9 mouse cellular contexts compared by ENCODE assay signal in the genomic region with DNA sequence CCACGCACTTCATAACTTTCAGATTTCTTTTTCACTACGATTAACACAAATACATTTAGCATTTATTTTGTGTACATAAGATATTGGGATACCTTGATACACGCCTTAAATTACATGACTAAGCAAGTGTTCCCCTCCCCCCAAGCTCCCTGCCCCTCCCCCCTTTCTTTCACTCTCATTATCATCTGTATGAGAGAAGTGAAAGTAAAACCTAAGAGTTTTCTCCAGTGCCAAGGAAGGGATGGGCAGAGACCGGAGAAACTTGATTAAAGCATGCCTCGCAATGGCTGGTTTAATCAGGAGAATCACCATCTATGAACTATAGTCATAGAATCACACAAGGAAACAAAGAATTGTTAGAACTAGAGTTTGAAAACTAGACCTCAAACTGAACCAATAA. TPM values are rescaled to one million over a fixed set of nuclear protein-coding genes. Genes with fewer than 3 reads are reported as not detected.
DNase-seq lines count a peak whose midpoint lies in the region; ATAC-seq lines count a peak whose summit lies in the region.
"Had no signal": no experiment of that assay in that cellular context is flagged by ENCODE, and none has a peak within 500 bp of the region (broad histone marks: within the 10 kb centered on the region; RNA-seq: fewer than 3 reads in every experiment).

No protein-coding gene starts in this region.

- peak; percentile 79 for ATAC-seq in CD4-positive, CD25-positive, alpha-beta regulatory T cell, adult 4 months
- ATAC-seq: intestine, postnatal 0 days had no signal

- DNase-seq in MN1 (ENCODE audit: low spot score) = peak; percentile 38
- peak; percentile 66 for DNase-seq in induced T-regulatory cell, adult 2 months (ENCODE audit: low read depth)
- peak; percentile 46 for DNase-seq in naive thymus-derived CD4-positive, alpha-beta T cell, adult 2 months (ENCODE audit: low read depth)
- no peak for DNase-seq in layer of hippocampus, postnatal 25 days (ENCODE audit: extremely low spot score in 1 of 2, low spot score in 1 of 2)
- DNase-seq in retina, embryonic 14.5 days (ENCODE audit: low spot score) = no peak
- no peak for DNase-seq in c-Kit-positive CD71-positive TER-119-positive erythroid progenitor cells, embryonic 14.5 days (ENCODE audit: low spot score)
- DNase-seq: right cerebral cortex, postnatal 25 days had no signal

RNA-seq across cellular contexts. Expression of a gene that starts 6.3 kb away (rescaled TPM):
- 100 to 1,000 TPM; 291 to 322 TPM for polyA plus RNA-seq in CD4-positive, CD25-positive, alpha-beta regulatory T cell, adult 4 months (2017; shearing (Covaris generic))
- 100 to 1,000 TPM; 314 to 316 TPM for total RNA-seq in layer of hippocampus, postnatal 25 days (2021)

Comparison
In these comparisons a context has a peak if more than half of its experiments do, and no peak if none do; other contexts are left out.
1. DNase-seq: peak in MN1 (single experiment), induced T-regulatory cell, adult 2 months (single experiment) and naive thymus-derived CD4-positive, alpha-beta T cell, adult 2 months (single experiment); none in layer of hippocampus, postnatal 25 days (0 of 2), retina, embryonic 14.5 days (single experiment) and c-Kit-positive CD71-positive TER-119-positive erythroid progenitor cells, embryonic 14.5 days (single experiment).